In genomic region chr14:52246129-52246528, GRCm38 (mm10) we compare ENCODE assay signal across 18 mouse cellular contexts.
"Had no signal": no experiment of that assay in that cellular context is flagged by ENCODE, and none has a peak within 500 bp of the region (broad histone marks: within the 10 kb centered on the region; RNA-seq: fewer than 3 reads in every experiment).

No protein-coding gene starts in this region.

- H3K9me3 ChIP-seq: midbrain, embryonic 12.5 days; neural tube, embryonic 13.5 days; neural tube, embryonic 15.5 days had no signal

- H3K4me2 ChIP-seq: lung, embryonic 14.5 days; midbrain, embryonic 12.5 days; neural tube, embryonic 13.5 days; neural tube, embryonic 15.5 days had no signal

- H3K36me3 ChIP-seq: midbrain, embryonic 12.5 days; neural tube, embryonic 13.5 days; neural tube, embryonic 15.5 days had no signal

- H3K4me3 ChIP-seq: midbrain, embryonic 12.5 days; myocyte; neural tube, embryonic 13.5 days; neural tube, embryonic 15.5 days had no signal

- H3K9ac ChIP-seq: lung, embryonic 14.5 days; midbrain, embryonic 12.5 days; neural tube, embryonic 13.5 days; neural tube, embryonic 15.5 days had no signal

- DNase-seq: lung, adult 18-20 months; lung, embryonic 14.5 days; lung, postnatal 10 days; lung, postnatal 4 days; midbrain, embryonic 14.5 days; retina, postnatal 1 day; right cerebral cortex, adult 18-20 months; right cerebral cortex, postnatal 25 days; right cerebral cortex, postnatal 4 days; spleen, adult 18-20 months; thymus, adult 18-20 months; thymus, postnatal 14 days; thymus, postnatal 36 days had no signal

- ATAC-seq: midbrain, embryonic 16.5 days had no signal

- H3K27ac ChIP-seq: midbrain, embryonic 12.5 days; neural tube, embryonic 13.5 days had no signal

- H3K27me3 ChIP-seq: midbrain, embryonic 12.5 days; neural tube, embryonic 13.5 days; neural tube, embryonic 15.5 days had no signal
